Mouse (Mus musculus) ovary, postnatal 36 days (tissue): ENCODE results near the gene Olfr624.
"Not testable (repeated sequence)": the region's sequence is repeated elsewhere in the genome, so short reads cannot be mapped to it uniquely, and the experiment has no call there.

Source experiments
- DNase-seq: peaks from one replicate; pipeline ENCODE4 v3.0.0; 2022; ENCODE audit warnings: low spot score, mixed read lengths

Olfr624 gene

GRCm38 (mm10) chr7:103671091-103671490, at the start of gene Olfr624:
Olfr624 (minus strand) TSS chr7:103671191.
- no peak for DNase-seq

DNA sequence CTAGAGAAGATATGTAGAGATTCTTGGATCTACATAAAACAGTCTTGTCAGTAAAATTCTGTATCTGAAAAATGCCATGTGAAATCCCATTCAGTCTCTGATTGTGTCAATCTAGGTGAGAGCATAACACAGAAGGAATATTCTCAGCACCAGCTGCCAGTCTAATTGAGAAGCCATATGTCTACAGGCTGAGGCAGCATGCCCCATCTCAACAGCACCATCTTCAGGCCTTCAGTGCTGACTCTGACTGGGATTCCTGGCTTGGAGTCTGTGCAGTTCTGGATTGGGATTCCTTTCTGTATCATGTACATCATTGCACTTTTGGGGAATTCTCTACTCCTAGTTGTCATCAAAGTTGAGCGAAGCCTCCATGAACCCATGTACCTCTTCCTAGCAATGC, 45.4 kb upstream of the Olfr624 start:
- not testable (repeated sequence) for DNase-seq

DNA sequence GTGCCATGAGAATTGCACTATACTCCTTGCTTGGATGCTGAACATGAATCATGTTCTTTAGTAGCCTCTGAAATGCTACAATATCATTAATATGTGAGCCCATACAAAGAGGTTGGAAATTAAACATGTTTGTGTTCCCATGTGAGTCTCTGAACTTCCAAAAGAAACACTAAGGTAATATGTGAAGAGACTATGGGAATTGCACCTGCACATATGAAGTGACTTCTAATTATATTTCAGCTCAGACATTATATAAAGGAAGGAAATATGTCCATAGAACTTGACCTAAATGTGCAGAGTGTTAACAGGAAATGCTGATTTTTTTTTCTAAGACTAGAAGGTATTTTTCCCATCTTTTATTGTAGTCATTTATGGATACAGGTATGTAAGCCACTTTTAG, 43.4 kb upstream of the Olfr624 start, which contains the start of gene Olfr243:
TSS of gene Olfr243 (plus strand) at position 301 of the 400 bp plus-strand sequence.
- DNase-seq, result no peak

DNA sequence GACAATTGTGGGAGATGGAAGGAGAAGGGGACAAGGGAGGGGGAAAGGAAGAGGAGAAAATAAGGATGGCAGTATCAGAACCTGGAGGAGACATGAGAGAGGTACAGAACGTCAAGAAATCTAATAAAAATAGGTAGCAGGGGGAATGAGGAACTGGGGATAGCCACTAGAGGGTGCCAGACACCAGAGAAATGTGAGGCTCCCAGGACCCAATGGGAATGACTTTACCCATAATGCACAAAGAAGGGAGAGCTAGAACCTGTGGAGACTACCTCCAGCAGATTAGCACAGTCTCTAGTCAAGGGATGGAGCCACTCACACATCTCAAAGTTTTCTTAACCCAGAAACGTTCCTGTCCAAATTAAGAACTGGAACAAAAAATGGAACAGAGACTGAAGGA, 41.0 kb upstream of the Olfr624 start:
- no peak for DNase-seq

DNA sequence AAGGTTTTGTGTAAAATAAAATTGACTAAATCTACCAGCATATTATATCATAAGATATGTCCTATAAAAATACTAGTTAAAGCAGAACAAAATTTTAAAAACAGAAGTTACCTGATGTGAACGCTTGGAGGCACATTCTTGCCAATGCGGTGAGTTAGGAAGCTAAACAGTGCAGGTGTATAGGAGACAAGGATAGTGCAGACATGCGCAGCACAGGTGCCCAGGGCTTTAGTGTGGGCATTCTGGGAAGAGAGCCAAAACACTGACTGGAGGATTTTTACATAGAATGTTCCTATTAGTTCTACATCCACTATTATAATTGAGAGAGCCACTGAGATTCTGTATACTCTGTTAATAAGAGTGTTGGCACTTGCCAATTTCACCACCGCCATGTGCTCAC, 28.5 kb upstream of the Olfr624 start:
- no peak for DNase-seq

DNA sequence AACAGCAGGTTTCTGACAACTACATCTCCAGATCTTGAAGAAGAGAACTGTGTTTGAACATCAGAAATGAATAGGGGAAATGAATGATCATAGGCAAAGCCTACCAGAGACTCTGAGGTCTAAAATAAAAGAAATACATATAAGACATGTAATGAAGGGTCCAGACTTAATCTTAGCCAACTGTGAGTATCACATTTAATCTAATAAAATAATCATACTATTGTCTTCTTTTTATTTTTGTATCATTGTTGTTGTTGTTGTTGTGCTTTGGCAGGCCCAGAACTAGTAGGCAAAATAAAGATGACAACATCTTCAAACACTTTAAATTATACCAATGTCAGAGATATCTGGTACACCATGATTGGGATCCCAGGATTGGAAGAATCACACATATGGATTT, 11.4 kb upstream of the Olfr624 start, which contains the start of gene Olfr625-ps1:
TSS of gene Olfr625-ps1 (plus strand) at position 301 of the 400 bp plus-strand sequence.
- no peak for DNase-seq

- DNase-seq, result no peak
Measured at GRCm38 (mm10) chr7:103663598-103663997, 7.4 kb downstream of the Olfr624 start, which contains the start of gene Olfr623. Olfr623 (minus strand) TSS chr7:103663698.

- DNase-seq, result no peak
Measured at GRCm38 (mm10) chr7:103644070-103644469, 26.9 kb downstream of the Olfr624 start.

DNA sequence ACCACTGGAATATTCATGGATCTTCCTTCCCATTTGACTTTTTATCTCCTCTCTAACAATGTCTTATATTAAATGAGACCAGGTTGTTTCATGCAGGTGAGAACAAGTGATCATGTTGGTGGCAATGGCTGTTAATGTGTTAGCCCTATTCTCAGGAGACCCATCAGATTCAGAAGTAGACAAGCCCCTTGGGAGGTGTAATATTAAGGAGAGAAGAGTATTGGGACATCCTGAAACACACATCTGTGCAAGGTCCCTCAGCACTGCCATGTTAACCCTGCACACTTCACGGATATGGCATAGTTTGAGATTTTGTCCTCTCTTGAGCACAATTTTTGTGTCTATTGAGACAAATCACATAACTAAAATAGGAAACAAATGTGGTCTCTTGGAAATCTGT, 28.4 kb downstream of the Olfr624 start, which contains the start of gene Olfr622:
TSS of gene Olfr622 (minus strand) at position 101 of the 400 bp plus-strand sequence.
- no peak for DNase-seq

- no peak for DNase-seq
Measured at GRCm38 (mm10) chr7:103636795-103637194, 34.2 kb downstream of the Olfr624 start.
